Mouse (Mus musculus) testis, adult 2 months (tissue): ENCODE measurements around the gene Tnip2. TPM values are rescaled to one million over a fixed set of nuclear protein-coding genes. Genes with fewer than 3 reads are reported as not detected.

ENCODE experiments used
- H3K27ac ChIP-seq: fragments of 200-500 bp; 2 replicates; pipeline ENCODE4 v1.5.1; 2012; ENCODE audit warnings: low read depth, low read length; ENCODE audit not compliant: control insufficient read depth, insufficient read depth
- H3K27me3 ChIP-seq: fragments of 200-500 bp; 2 replicates; pipeline ENCODE4 v1.6.1; 2012; ENCODE audit warnings: mild to moderate bottlenecking, low read length, moderate library complexity; ENCODE audit not compliant: control insufficient read depth, insufficient read depth
- H3K36me3 ChIP-seq: fragments of 200-500 bp; 2 replicates; pipeline ENCODE4 v1.6.1; 2012; ENCODE audit warnings: mild to moderate bottlenecking, low read length; ENCODE audit not compliant: control insufficient read depth, insufficient read depth
- H3K4me1 ChIP-seq: fragments of 200-500 bp; 2 replicates; pipeline ENCODE4 v1.6.1; 2012; ENCODE audit warnings: low read length; ENCODE audit not compliant: control insufficient read depth, insufficient read depth
- H3K4me3 ChIP-seq: fragments of 200-500 bp; 2 replicates; pipeline ENCODE4 v1.5.1; 2012; ENCODE audit warnings: low read depth, mild to moderate bottlenecking, low read length, moderate library complexity, mixed read lengths; ENCODE audit not compliant: control insufficient read depth
- CTCF ChIP-seq: fragments of 200-500 bp; IDR thresholded peaks from 2 replicates; pipeline ENCODE4 v1.5.1; 2012; ENCODE audit warnings: low read depth, mild to moderate bottlenecking, inconsistent platforms, low read length, moderate library complexity; ENCODE audit not compliant: control insufficient read depth, insufficient read depth, insufficient replicate concordance
- POLR2A ChIP-seq: fragments of 200-500 bp; IDR thresholded peaks from 2 replicates; pipeline ENCODE4 v1.6.1; 2012; ENCODE audit warnings: low read depth, mild to moderate bottlenecking, inconsistent platforms, low read length, moderate library complexity; ENCODE audit not compliant: control insufficient read depth
- polyA plus RNA-seq: library from polyadenylated mRNA; depleted of rRNA; stranded (reverse); fragments of >200 nt; gene quantifications from 2 replicates; pipeline ENCODE4 v1.2.3, GENCODE M21; 2012

Tnip2 gene
- polyA plus RNA-seq, 1 experiment = 5.8 TPM

- TF ChIP-seq POLR2A (no peak), CTCF (no peak)
- peak overlapping the region; percentile 25; the same call in 1 of the 2 replicates for H3K27ac ChIP-seq
- H3K4me1 ChIP-seq = peaks cover 23% of the 10 kb centered on the region
- H3K27me3 ChIP-seq = no peaks in the 10 kb centered on the region
- H3K4me3 ChIP-seq = no peak overlapping the region
- H3K36me3 ChIP-seq = no peaks in the 10 kb centered on the region
Measured at GRCm38 (mm10) chr5:34521337-34521736, 7.5 kb upstream of the Tnip2 start.

DNA sequence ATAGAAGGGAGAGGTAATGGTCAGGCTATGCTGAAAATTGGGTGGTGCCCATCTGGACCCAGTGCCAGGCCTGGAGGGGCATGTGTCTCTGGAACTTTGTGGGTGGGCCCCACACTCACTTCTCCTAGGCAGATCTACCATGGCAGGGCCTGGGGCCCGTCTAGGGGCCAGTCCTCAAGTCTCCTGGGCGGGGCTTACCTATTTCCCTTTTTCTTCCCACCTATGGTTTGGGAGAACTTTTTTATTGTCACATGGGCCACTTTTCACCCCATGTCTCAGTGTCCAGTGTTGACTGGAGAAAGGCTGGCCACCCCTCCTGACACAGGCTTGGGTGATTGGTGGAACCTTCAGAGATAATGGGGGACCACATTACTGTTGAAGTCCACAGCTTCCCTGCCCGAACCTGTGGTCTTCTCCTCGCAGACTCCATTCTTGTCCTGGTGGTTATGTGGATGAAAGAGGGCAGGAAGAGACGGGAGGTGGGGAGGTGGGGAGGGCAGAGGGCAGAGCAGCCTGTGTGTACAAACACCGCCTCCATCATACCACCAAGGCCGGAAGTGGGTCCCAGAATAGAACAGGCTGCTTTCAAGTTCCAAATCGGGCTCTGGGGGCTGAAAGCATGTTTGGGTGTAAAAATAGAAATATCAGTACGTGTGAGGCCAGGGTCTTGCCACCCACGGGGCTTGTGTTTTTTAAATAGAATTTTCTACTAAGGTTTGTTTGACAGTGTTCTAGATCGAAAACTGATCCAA lies 6.8 kb upstream of the Tnip2 start:
- TF ChIP-seq CTCF (no peak), POLR2A (no peak)
- Histone ChIP-seq H3K27ac (no peak overlapping the region), H3K36me3 (no peaks in the 10 kb centered on the region), H3K27me3 (no peaks in the 10 kb centered on the region), H3K4me1 (peaks cover 23% of the 10 kb centered on the region), H3K4me3 (peak overlapping the region; percentile 5)

DNA sequence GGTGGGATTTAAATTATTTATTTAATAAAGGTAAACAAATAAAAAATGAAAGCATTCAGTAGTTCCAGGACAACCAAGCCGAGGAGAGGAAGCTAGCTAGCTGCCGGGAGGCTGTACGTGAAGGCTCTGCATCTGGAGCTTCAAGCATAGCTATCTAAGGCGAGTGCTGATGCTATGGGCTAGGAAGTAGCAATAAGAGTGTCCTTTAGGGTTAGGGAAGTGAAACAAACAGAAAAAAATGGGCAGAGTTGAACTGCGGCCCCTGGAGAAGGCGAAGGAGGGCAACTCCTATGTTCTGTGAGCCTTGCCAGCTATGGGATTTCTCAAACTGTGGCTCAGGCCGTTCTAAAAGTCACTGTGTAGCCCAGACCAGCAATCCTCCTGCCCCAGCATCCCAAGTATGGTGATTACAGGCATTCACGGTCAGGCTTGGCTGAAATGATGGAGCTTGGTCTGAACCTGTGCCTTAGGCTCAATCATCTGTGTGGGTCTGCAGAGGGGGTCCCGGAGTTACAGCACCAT lies 5.7 kb upstream of the Tnip2 start:
- Histone ChIP-seq H3K36me3 (no peaks in the 10 kb centered on the region), H3K27me3 (no peaks in the 10 kb centered on the region), H3K4me3 (peak overlapping the region; percentile 43), H3K4me1 (peaks cover 23% of the 10 kb centered on the region), H3K27ac (no peak overlapping the region)
- TF ChIP-seq CTCF = no peak
- TF ChIP-seq POLR2A = no peak

DNA sequence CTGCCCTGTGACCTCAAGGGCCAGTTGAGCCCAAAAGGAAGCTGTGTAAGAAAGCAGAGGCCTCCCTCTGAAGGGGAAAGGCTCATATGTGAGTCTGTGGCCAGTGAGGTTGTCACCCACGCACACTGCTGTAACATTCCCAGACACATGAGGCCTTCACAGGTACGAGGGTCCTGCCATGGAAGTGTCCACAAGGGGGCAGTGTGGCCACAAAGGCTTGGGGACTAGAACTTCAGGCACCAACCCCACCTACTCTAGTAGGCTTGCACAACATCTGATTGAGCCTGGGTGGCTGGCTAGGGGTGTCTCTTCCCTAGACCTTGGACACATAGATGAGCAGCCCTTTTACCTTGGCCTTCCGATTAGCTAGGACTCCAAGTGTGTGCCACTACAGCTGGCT lies 4.1 kb upstream of the Tnip2 start:
- Histone ChIP-seq H3K4me1 (peaks cover 30% of the 10 kb centered on the region), H3K27me3 (no peaks in the 10 kb centered on the region), H3K36me3 (no peaks in the 10 kb centered on the region), H3K27ac (no peak overlapping the region), H3K4me3 (peak overlapping the region; percentile 83)
- peak; percentile 91; the same call in 1 of the 2 replicates for TF ChIP-seq CTCF
- no peak for TF ChIP-seq POLR2A

DNA sequence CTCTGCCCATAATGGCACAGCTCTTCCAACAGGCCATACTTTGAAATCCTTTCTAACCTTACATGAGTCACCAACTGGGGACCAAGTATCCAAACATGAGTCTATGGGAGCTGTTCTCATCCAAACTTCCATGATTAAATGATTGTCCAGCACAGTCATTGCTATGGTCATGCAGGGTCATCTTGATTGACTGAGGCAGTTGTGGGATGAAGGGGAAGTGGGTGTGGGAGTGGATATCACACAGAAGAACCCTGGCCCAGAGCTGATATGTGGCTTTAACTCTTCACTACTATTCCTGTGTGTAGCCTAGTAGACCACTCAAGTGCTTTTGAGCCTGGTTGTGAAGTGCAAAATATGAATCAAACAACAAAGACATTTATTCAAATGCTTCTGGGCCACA lies 1.3 kb upstream of the Tnip2 start:
- no peaks in the 10 kb centered on the region for H3K36me3 ChIP-seq
- H3K27me3 ChIP-seq = no peaks in the 10 kb centered on the region
- TF ChIP-seq CTCF (no peak), POLR2A (no peak)
- H3K4me3 ChIP-seq = no peak overlapping the region
- H3K4me1 ChIP-seq = peaks cover 14% of the 10 kb centered on the region
- H3K27ac ChIP-seq = no peak overlapping the region

DNA sequence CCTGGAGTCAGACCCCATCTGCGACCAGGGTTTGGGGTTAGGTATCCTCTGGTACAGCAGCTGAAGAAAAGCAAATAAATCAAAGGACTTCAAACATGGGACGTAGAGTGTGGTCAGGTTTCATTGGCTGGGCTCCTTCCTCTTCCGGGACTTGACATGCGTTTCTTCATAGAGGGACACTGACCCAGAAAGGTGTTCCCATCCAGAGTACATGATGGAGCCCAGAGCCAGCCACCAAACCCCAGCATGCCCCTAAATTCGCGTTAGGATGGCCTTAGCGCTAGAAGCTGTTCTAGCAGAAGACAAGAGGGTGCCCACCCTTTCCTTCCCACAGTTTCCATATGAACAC lies 401 bp upstream of the Tnip2 start:
- H3K4me3 ChIP-seq = peak overlapping the region; percentile 85
- H3K27ac ChIP-seq = no peak overlapping the region
- peaks cover 14% of the 10 kb centered on the region for H3K4me1 ChIP-seq
- no peaks in the 10 kb centered on the region for H3K36me3 ChIP-seq
- TF ChIP-seq POLR2A (no peak), CTCF (no peak)
- no peaks in the 10 kb centered on the region for H3K27me3 ChIP-seq

- H3K4me3 ChIP-seq = no peak overlapping the region
- TF ChIP-seq POLR2A = no peak
- no peak for TF ChIP-seq CTCF
- H3K27ac ChIP-seq = no peak overlapping the region
- H3K36me3 ChIP-seq = no peaks in the 10 kb centered on the region
- H3K4me1 ChIP-seq = peaks cover 10% of the 10 kb centered on the region
- H3K27me3 ChIP-seq = no peaks in the 10 kb centered on the region
Measured at GRCm38 (mm10) chr5:34512486-34512885, 1.3 kb downstream of the Tnip2 start.

DNA sequence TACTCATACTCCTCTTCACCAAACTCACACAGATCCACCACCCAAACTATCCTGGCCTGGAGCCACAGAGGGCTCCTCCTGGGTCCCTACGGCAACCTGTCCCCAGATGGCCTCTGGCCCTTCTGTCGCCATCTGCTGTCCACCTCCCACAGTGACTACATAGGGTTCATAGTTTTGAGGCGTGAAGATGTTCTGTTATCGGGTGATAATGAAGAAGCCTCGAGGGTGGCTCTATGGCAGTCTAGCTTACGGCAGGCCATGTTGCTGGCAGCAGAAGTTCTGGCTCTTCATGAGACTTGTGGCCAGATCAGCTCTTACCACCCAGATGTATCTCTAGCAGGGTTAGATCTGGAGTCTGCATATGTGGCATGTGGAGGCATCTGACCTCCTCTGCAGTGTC lies 11.0 kb downstream of the Tnip2 start:
- H3K4me1 ChIP-seq = no peaks in the 10 kb centered on the region
- no peaks in the 10 kb centered on the region for H3K27me3 ChIP-seq
- no peak for TF ChIP-seq POLR2A
- no peak for TF ChIP-seq CTCF
- H3K27ac ChIP-seq = no peak overlapping the region
- H3K4me3 ChIP-seq = no peak overlapping the region
- no peaks in the 10 kb centered on the region for H3K36me3 ChIP-seq
